Mouse (Mus musculus): ENCODE results near the gene Lrrc28.

- no peak for TF ChIP-seq POLR2A (IDR thresholded peaks at IDR 0.05; ENCODE audit: extremely low read depth, insufficient read depth, low read length)
- TF ChIP-seq CTCF (IDR thresholded peaks at IDR 0.05; ENCODE audit: low read depth, low read length) = no peak
Measured at GRCm38 (mm10) chr7:67618316-67618715, 26.8 kb downstream of the Lrrc28 start.
